Mouse (Mus musculus): Measurements from ENCODE around the gene Hoxc10.

GRCm38 (mm10) chr15:103010112-103010846, 43.7 kb downstream of the Hoxc10 start:
- TF ChIP-seq EP300 (IDR thresholded peaks at IDR 0.05; ENCODE audit: low read depth) (no peak), CTCF (IDR thresholded peaks at IDR 0.05; ENCODE audit: low read depth) (no peak)

Measured in heart, postnatal 0 days (tissue).